Mouse (Mus musculus) adrenal gland, adult 8-10 months (tissue): Measurements from ENCODE around the gene Cacna2d3. TPM values are rescaled to one million over a fixed set of nuclear protein-coding genes. Genes with fewer than 3 reads are reported as not detected.

ENCODE experiments used
- DNase-seq: peaks from one replicate; pipeline ENCODE4 v3.0.0; 2022
- total RNA-seq, 4 experiments: library from RNA; stranded (reverse); gene quantifications; 2 replicates each; pipeline ENCODE4 v1.2.4; 2022

Gene Cacna2d3
- total RNA-seq, 4 experiments from 2014 or later = 4.3 to 8.6 (median 5.3) TPM

- DNase-seq = peak; percentile 18
These were observed 336.2 kb downstream of the Cacna2d3 start for GRCm38 (mm10) chr14:29385500-29385899.

GRCm38 (mm10) chr14:29382786-29383185, 338.9 kb downstream of the Cacna2d3 start:
- DNase-seq = no peak

GRCm38 (mm10) chr14:29366911-29367310, 354.8 kb downstream of the Cacna2d3 start:
- no peak for DNase-seq

GRCm38 (mm10) chr14:29362448-29362847, 359.2 kb downstream of the Cacna2d3 start:
- no peak for DNase-seq

GRCm38 (mm10) chr14:29350627-29351026, 371.0 kb downstream of the Cacna2d3 start:
- no peak for DNase-seq

GRCm38 (mm10) chr14:29341581-29341980, 380.1 kb downstream of the Cacna2d3 start:
- DNase-seq = no peak

GRCm38 (mm10) chr14:29340728-29341127, 380.9 kb downstream of the Cacna2d3 start:
- DNase-seq = no peak

GRCm38 (mm10) chr14:29334897-29335296, 386.8 kb downstream of the Cacna2d3 start:
- DNase-seq = no peak

GRCm38 (mm10) chr14:29334216-29334615, 387.4 kb downstream of the Cacna2d3 start:
- DNase-seq = no peak

- DNase-seq = no peak
These were observed 397.3 kb downstream of the Cacna2d3 start for GRCm38 (mm10) chr14:29324430-29324782.

- no peak for DNase-seq
These were observed 397.8 kb downstream of the Cacna2d3 start for GRCm38 (mm10) chr14:29323718-29324429.

GRCm38 (mm10) chr14:29313431-29313830, 408.2 kb downstream of the Cacna2d3 start:
- no peak for DNase-seq

- DNase-seq = no peak
These were observed 416.0 kb downstream of the Cacna2d3 start for GRCm38 (mm10) chr14:29305623-29306022.

- DNase-seq = no peak
These were observed 425.4 kb downstream of the Cacna2d3 start for GRCm38 (mm10) chr14:29296185-29296754.

- DNase-seq = no peak
These were observed 442.8 kb downstream of the Cacna2d3 start for GRCm38 (mm10) chr14:29278901-29279300.

GRCm38 (mm10) chr14:29278401-29278800, 443.3 kb downstream of the Cacna2d3 start:
- no peak for DNase-seq

- DNase-seq = no peak
These were observed 444.0 kb downstream of the Cacna2d3 start for GRCm38 (mm10) chr14:29277701-29278100.

- DNase-seq = no peak
These were observed 447.8 kb downstream of the Cacna2d3 start for GRCm38 (mm10) chr14:29273890-29274289.

GRCm38 (mm10) chr14:29270541-29270940, 451.1 kb downstream of the Cacna2d3 start:
- DNase-seq = no peak

- DNase-seq = no peak
These were observed 451.8 kb downstream of the Cacna2d3 start for GRCm38 (mm10) chr14:29269816-29270215.

GRCm38 (mm10) chr14:29268609-29269008, 453.1 kb downstream of the Cacna2d3 start:
- DNase-seq = peak; percentile 35

- DNase-seq = no peak
These were observed 454.3 kb downstream of the Cacna2d3 start for GRCm38 (mm10) chr14:29267233-29267874.

GRCm38 (mm10) chr14:29260621-29261020, 461.0 kb downstream of the Cacna2d3 start:
- DNase-seq = no peak

GRCm38 (mm10) chr14:29243516-29243915, 478.1 kb downstream of the Cacna2d3 start:
- no peak for DNase-seq
